Mouse (Mus musculus) neural tube, embryonic 11.5 days (tissue): ENCODE results near the gene Dysf. TPM values are rescaled to one million over a fixed set of nuclear protein-coding genes. Genes with fewer than 3 reads are reported as not detected.

Experiments used
- ATAC-seq: fragments of 200-750 bp; cut with Nextera tagmentation; 2 replicates; pipeline ENCODE4 v1.8.0; 2017; ENCODE audit warnings: moderate number of reproducible peaks, mild to moderate bottlenecking, moderate TSS enrichment, moderate library complexity; ENCODE audit not compliant: insufficient read depth, low FRiP score, low TSS enrichment
- DNase-seq: peaks from one replicate; pipeline ENCODE4 v3.0.0-alpha.2; 2015; ENCODE audit warnings: low spot score
- H3K27ac ChIP-seq: fragments of 300-500 bp; sonication (generic); 2 replicates; pipeline ENCODE4 v1.5.1; 2014; ENCODE audit warnings: low read depth, mild to moderate bottlenecking, low read length
- H3K27me3 ChIP-seq: fragments of 300-500 bp; sonication (generic); 2 replicates; pipeline ENCODE4 v1.6.1; 2014; ENCODE audit warnings: mild to moderate bottlenecking, low read length, mixed read lengths; ENCODE audit not compliant: control insufficient read depth, insufficient read depth
- H3K36me3 ChIP-seq: fragments of 300-500 bp; sonication (generic); 2 replicates; pipeline ENCODE4 v1.6.1; 2014; ENCODE audit warnings: mild to moderate bottlenecking, low read length, moderate library complexity, mixed read lengths; ENCODE audit not compliant: control insufficient read depth, insufficient read depth
- H3K4me1 ChIP-seq: fragments of 300-500 bp; sonication (generic); 2 replicates; pipeline ENCODE4 v1.6.1; 2014; ENCODE audit warnings: low read length, mixed read lengths; ENCODE audit not compliant: control insufficient read depth, insufficient read depth
- H3K4me2 ChIP-seq: fragments of 300-500 bp; sonication (generic); 2 replicates; pipeline ENCODE4 v1.6.1; 2014; ENCODE audit warnings: low read depth, mild to moderate bottlenecking, moderate library complexity
- H3K4me3 ChIP-seq: fragments of 300-500 bp; sonication (generic); 2 replicates; pipeline ENCODE4 v1.5.1; 2014; ENCODE audit warnings: low read depth, low read length
- H3K9ac ChIP-seq: fragments of 300-500 bp; sonication (generic); 2 replicates; pipeline ENCODE4 v1.6.1; 2014; ENCODE audit warnings: mild to moderate bottlenecking, low read length
- H3K9me3 ChIP-seq: fragments of 300-500 bp; sonication (generic); 2 replicates; pipeline ENCODE4 v1.6.1; 2016; ENCODE audit warnings: low read length; ENCODE audit not compliant: control insufficient read depth
- WGBS: fragments of 180-500 bp; shearing (Covaris S2); extraction: QIAGEN DNeasy Blood & Tissue Kit; methylation state at CpG from one replicate; pipeline ENCODE4 v1.1.7; 2014; 5-methylcytosine and 5-hydroxymethylcytosine counted together
- polyA plus RNA-seq: library from polyadenylated mRNA; unstranded; fragments of >200 nt; fragmentation: Nextera tagmentation; extraction: Ambion mirVana; gene quantifications from 2 replicates; pipeline ENCODE4 v1.2.1, GENCODE M21; 2014

The Dysf gene
- polyA plus RNA-seq, 1 experiment from 2014 or later: 6.3 TPM

DNA sequence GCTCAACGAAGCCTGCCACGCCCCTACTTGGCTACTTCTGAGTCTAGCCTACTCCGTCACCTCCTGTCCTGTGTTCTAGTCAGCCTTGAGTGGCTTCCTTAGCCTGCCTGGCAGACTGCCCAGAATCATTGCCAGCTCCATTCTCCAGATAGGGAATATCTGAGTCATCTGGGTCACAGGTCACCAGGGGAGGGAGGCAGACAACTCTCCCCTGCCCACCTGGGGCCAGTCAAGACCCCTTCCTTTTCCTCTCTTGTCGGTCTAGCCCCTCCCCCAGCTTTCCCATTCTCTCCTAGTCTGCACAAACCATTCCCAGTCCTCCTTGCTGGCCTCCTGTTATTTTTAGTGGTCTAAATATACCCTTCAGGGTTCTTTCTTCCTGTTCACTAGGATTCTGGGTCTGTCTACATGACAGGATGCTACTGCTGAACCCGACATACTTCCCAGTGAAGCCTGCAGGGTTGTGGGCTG, 50.3 kb downstream of the Dysf start:
- Histone ChIP-seq H3K4me2 (no peak overlapping the region), H3K4me3 (no peak overlapping the region), H3K4me1 (no peaks in the 10 kb centered on the region), H3K27ac (0 out of 2 replicates have a peak overlapping the region, but pooled peaks have one; percentile 20), H3K9ac (no peak overlapping the region), H3K36me3 (no peaks in the 10 kb centered on the region), H3K27me3 (no peaks in the 10 kb centered on the region), H3K9me3 (no peaks in the 10 kb centered on the region)
- DNase-seq: no peak
- 77% methylated on average over 5 of the region's 5 CpGs for WGBS
- ATAC-seq: no peak

DNA sequence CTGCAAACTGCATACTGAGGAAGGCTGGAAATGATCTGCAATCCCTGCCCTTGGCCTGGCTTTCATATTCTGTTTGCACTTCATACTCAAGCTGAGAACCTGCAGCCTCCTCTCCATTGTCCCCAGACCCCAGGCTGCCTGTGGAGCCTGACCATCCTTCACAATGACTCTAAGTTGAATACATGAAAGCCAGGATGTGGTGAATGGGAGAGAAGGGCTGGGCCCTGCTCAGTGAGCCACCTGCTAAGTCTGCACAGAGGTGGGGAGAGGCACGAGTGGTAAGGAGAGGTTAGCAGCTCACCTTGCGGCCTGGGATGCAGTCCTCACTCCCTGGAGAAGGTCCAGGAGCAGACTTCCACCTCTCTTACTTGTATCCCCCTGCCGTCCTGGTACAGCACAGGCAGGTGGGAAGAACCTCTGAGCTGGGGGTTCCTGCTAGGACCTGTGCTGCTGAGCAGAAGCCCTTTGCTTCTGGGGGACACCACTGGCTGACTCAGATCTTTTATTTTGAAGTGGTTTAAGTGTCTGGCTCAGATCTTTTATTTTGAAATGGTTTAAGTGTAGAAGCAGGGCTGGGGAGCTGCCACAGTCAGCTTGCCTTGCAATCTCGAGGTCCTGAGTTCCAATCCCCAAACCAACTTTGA, 51.5 kb downstream of the Dysf start:
- no peak overlapping the region for H3K27ac ChIP-seq
- 56% methylated on average over 4 of the region's 4 CpGs for WGBS

GRCm38 (mm10) chr6:84061328-84061727, 52.9 kb downstream of the Dysf start:
- Histone ChIP-seq H3K4me2 (no peak overlapping the region), H3K36me3 (no peaks in the 10 kb centered on the region), H3K9ac (no peak overlapping the region; the same call in 1 of the 2 replicates), H3K4me3 (no peak overlapping the region), H3K9me3 (no peaks in the 10 kb centered on the region), H3K27ac (no peak overlapping the region), H3K4me1 (no peaks in the 10 kb centered on the region), H3K27me3 (no peaks in the 10 kb centered on the region)
- peak; percentile 79 for DNase-seq
- WGBS: 6% methylated on average over 5 of the region's 5 CpGs
- no peak; the same call in 1 of the 2 replicates for ATAC-seq

More for the DNA sequence above, 51.5 kb downstream of the Dysf start:
- Histone ChIP-seq H3K4me3 (no peak overlapping the region), H3K4me2 (no peak overlapping the region), H3K27me3 (no peaks in the 10 kb centered on the region), H3K4me1 (no peaks in the 10 kb centered on the region), H3K36me3 (no peaks in the 10 kb centered on the region), H3K9ac (no peak overlapping the region), H3K9me3 (no peaks in the 10 kb centered on the region)
- DNase-seq (no peak), ATAC-seq (no peak)

DNA sequence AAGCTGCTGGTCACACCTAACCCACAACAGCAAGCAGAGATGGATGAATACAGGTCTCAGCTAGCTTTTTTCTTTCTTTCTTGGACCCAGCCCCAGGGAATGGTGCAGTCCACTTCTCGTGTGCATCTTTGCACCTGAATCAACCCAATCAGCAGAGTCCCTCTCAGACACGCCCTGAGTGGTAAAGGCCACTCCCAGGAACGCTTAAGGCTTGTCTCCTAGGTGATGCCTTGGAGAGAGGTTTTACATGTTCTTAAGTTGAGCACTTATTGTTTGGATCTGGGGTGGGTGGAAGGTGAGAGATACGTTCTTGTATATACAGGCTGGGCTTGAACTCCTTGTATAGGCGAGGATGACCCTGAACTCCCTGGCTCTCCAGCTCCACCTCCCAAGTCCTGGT, 54.2 kb downstream of the Dysf start:
- no peaks in the 10 kb centered on the region for H3K9me3 ChIP-seq
- no peak overlapping the region for H3K27ac ChIP-seq
- no peaks in the 10 kb centered on the region for H3K27me3 ChIP-seq
- no peaks in the 10 kb centered on the region for H3K4me1 ChIP-seq
- DNase-seq (no peak), ATAC-seq (no peak)
- no peak overlapping the region for H3K4me3 ChIP-seq
- H3K36me3 ChIP-seq: no peaks in the 10 kb centered on the region
- H3K4me2 ChIP-seq: no peak overlapping the region
- 72% methylated on average over 5 of the region's 5 CpGs for WGBS
- H3K9ac ChIP-seq: no peak overlapping the region

DNA sequence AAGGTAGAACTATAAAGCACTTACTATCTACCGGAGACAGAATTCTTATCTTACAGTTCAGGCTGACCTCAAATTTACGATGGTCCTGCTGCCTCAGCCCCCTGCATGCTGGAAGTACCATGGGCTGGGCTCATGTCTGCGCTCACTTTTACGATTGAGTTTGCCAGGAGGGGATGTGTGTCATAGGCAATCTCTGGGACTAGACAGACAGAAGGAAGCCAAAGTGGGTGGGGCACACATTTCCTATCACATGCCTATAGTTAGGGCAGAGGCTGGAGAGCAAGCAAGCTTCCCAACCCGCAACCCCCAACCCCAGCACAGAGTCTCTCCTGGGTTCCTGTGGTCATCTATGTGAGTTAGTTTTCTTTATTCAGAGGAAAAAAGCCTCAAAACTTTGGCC, 59.8 kb downstream of the Dysf start:
- 81% methylated on average over 5 of the region's 5 CpGs for WGBS
- H3K36me3 ChIP-seq: no peaks in the 10 kb centered on the region
- H3K4me3 ChIP-seq: no peak overlapping the region
- H3K4me2 ChIP-seq: no peak overlapping the region
- H3K27me3 ChIP-seq: no peaks in the 10 kb centered on the region
- H3K27ac ChIP-seq: no peak overlapping the region
- DNase-seq (no peak), ATAC-seq (no peak)
- no peaks in the 10 kb centered on the region for H3K9me3 ChIP-seq
- no peak overlapping the region for H3K9ac ChIP-seq
- no peaks in the 10 kb centered on the region for H3K4me1 ChIP-seq

DNA sequence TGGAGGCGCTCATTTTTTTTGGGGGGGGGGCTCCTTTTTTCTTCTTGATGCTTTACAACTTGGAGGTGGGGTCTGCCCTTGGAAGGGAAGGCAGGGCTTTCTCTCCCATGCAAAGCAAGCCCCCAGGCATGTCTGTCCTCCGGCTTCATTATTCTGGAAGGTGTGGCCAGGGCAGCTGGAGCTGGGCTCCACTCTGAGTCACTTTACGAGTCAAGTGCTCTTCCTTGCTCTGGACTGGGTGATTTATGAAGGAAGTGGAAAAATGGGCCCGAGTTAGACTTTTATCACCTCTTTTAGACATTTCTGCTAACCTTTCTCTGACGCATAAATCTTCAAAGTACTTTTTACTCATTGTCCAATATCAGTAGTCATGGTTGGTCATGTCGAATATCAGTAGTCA, 61.9 kb downstream of the Dysf start:
- ATAC-seq: no peak

DNA sequence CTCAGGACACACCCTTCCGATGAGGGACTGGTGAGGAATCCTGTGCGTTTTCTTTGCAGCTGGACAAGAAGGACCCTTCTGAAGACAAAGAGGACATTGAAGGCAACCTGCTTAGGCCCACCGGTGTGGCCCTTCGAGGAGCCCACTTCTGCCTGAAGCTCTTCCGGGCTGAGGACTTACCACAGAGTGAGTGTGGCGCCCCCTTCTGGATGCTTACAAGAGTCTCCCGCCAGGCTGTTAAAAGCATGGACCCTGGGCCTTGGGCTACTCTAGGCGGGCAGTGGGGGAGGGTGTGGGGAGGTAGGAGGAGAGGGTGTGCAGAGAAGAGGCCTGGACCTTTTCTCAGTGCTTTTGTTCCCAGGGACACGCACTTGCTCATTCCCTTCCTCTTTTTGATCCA, 64.2 kb downstream of the Dysf start:
- Histone ChIP-seq H3K4me2 (no peak overlapping the region), H3K27ac (no peak overlapping the region), H3K9me3 (no peaks in the 10 kb centered on the region), H3K4me3 (no peak overlapping the region), H3K27me3 (no peaks in the 10 kb centered on the region), H3K4me1 (no peaks in the 10 kb centered on the region), H3K9ac (no peak overlapping the region), H3K36me3 (no peaks in the 10 kb centered on the region)
- ATAC-seq (no peak), DNase-seq (peak; percentile 35)
- WGBS: 67% methylated on average over 9 of the region's 9 CpGs

More for the DNA sequence above, 61.9 kb downstream of the Dysf start:
- Histone ChIP-seq H3K36me3 (no peaks in the 10 kb centered on the region), H3K4me3 (no peak overlapping the region), H3K9ac (no peak overlapping the region), H3K4me1 (no peaks in the 10 kb centered on the region), H3K9me3 (no peaks in the 10 kb centered on the region), H3K27me3 (no peaks in the 10 kb centered on the region), H3K4me2 (no peak overlapping the region), H3K27ac (no peak overlapping the region)
- WGBS: 74% methylated on average over 6 of the region's 6 CpGs
- DNase-seq: no peak

GRCm38 (mm10) chr6:84078172-84078571, 69.8 kb downstream of the Dysf start:
- Histone ChIP-seq H3K4me3 (no peak overlapping the region), H3K9me3 (no peaks in the 10 kb centered on the region), H3K27ac (no peak overlapping the region), H3K4me1 (no peaks in the 10 kb centered on the region), H3K27me3 (no peaks in the 10 kb centered on the region), H3K9ac (no peak overlapping the region), H3K36me3 (no peaks in the 10 kb centered on the region), H3K4me2 (no peak overlapping the region)
- 46% methylated on average over 1 of the region's 1 CpGs for WGBS
- ATAC-seq (no peak), DNase-seq (no peak)

DNA sequence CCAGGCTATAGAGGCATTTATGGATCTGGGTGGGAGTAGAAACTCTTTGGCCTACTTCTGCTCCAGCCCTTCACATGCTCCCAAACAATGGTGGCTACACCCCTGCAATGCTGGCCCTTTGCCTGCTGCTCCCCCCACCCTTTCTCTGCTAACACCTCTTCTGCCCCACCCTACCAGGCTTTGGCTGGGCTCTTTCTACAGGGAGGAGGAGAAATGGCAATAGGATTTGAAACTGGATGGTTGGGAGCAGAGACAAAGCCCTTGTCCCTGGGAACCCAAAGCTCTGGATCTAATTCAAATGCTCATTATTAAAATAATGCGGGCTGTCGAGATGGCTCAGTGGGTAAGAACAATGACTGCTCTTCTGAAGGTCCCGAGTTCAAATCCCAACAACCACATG, 72.2 kb downstream of the Dysf start:
- Histone ChIP-seq H3K4me3 (no peak overlapping the region), H3K4me1 (no peaks in the 10 kb centered on the region), H3K27ac (no peak overlapping the region), H3K9ac (no peak overlapping the region), H3K36me3 (no peaks in the 10 kb centered on the region), H3K4me2 (no peak overlapping the region), H3K27me3 (no peaks in the 10 kb centered on the region), H3K9me3 (no peaks in the 10 kb centered on the region)
- 87% methylated on average over 3 of the region's 3 CpGs for WGBS
- DNase-seq: no peak
- ATAC-seq: no peak
